Mouse (Mus musculus) spleen, adult 2 months (tissue): Measurements from ENCODE around the gene Rab3gap1.

Experiments
- CTCF ChIP-seq: fragments of 200-500 bp; IDR thresholded peaks from 2 replicates; pipeline ENCODE4 v1.5.1; 2011; ENCODE audit warnings: mild to moderate bottlenecking, inconsistent platforms; ENCODE audit not compliant: insufficient read depth, insufficient read length, insufficient replicate concordance; ENCODE audit errors: extremely low read depth
- POLR2A ChIP-seq: fragments of 200-500 bp; IDR thresholded peaks from 2 replicates; pipeline ENCODE4 v1.6.1; 2011; ENCODE audit warnings: low read depth, low read length, inconsistent platforms

DNA sequence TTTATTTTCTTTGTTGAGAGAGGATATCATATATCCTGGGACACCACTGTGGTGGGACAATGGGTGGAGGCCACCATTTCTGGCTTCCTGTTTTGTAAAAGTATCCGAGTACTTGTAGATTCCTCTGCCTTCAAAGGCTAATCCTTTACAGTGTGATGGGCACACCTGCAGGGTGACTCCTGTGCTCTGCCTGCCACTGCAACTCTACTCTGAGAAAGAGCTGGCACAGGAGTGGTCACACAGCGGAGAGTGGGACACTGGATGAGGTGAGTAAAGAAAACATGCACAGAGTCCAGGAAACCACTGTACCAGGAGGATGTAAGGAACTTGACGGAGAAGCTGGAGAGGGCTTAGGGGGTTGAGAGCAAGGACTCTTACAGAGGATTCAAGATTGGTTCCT, 113.7 kb downstream of the Rab3gap1 start:
- TF ChIP-seq CTCF: no peak
- TF ChIP-seq POLR2A: no peak
